Mouse (Mus musculus): ENCODE measurements around the gene Dlx2. TPM values are rescaled to one million over a fixed set of nuclear protein-coding genes. Genes with fewer than 3 reads are reported as not detected.

The Dlx2 gene
- polyA plus RNA-seq (2012; fragmentation: generic; extraction: Trizol), result 16.0 TPM
- long read RNA-seq, experiment 1, partial matches to known transcripts, result 0 of 4 reads
- long read RNA-seq, experiment 1, other reads (novel, unspliced or antisense), result 1 of 4 reads
- long read RNA-seq, experiment 2, transcript Dlx2-202 (2 exons, 626 nt), result minor isoform, 12 of 209 reads
- long read RNA-seq, experiment 2, transcript Dlx2-201 (3 exons, 2,473 nt), result major isoform, 194 of 209 reads
- long read RNA-seq, experiment 2, partial matches to known transcripts, result 0 of 209 reads
- long read RNA-seq, experiment 2, other reads (novel, unspliced or antisense), result 3 of 209 reads

DNA sequence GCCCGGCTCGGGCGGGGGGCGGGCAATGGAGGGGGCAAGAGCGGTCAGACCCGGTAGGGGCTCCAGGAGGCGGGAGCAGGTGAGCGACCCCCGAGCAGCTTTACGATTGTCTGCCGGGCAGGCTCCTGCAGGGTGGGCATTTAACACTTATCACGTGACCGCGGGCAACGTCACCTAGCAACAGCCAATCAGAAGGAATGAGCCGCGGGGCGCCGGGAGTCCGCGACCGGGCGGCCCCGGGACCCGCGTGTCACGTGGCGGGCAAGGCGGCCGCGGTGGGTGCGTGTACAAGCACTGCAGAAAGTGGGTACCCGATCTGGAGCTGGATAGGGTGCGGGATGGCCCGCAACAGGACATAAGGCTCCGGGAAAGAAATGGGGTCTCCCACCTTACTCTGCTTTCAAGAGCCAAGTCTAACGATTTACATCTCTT is at the start of gene Dlx2:
Gene Dlx2 (minus strand): TSS at position 115 of the 432 bp plus-strand sequence.
- TF ChIP-seq MAX (IDR thresholded peaks at IDR 0.05), result peak; percentile 61
- TF ChIP-seq CTCF (IDR thresholded peaks at IDR 0.05; ENCODE audit: control insufficient read depth, insufficient read depth, insufficient read length), result no peak
- peak; percentile 93 for TF ChIP-seq USF1 (IDR thresholded peaks at IDR 0.05; ENCODE audit: low read depth)
- TF ChIP-seq MYOG (IDR thresholded peaks at IDR 0.05; ENCODE audit: control insufficient read depth, extremely low read depth, insufficient read length), result no peak
- TF ChIP-seq CEBPB (IDR thresholded peaks at IDR 0.05; ENCODE audit: low read depth), result no peak
- no peak for TF ChIP-seq FOSL1 (IDR thresholded peaks at IDR 0.05; ENCODE audit: insufficient read depth, low read length, poor library complexity, severe bottlenecking)
- no peak for TF ChIP-seq MYOD1 (IDR thresholded peaks at IDR 0.05; ENCODE audit: control insufficient read depth, insufficient read length, low read depth)
- Histone ChIP-seq H3K27me3 (ENCODE audit: control insufficient read depth, insufficient read depth, insufficient read length) (no peaks in the 10 kb centered on the region), H3ac (ENCODE audit: control insufficient read depth, insufficient read length, low read depth) (peak within 1 kb of the TSS; percentile 82), H3K79me2 (ENCODE audit: control insufficient read depth, insufficient read depth) (peaks cover 29% of the 10 kb centered on the region), H3K4me3 (ENCODE audit: insufficient read depth, poor library complexity, severe bottlenecking) (peak within 1 kb of the TSS; percentile 60), H3K36me3 (ENCODE audit: control insufficient read depth, insufficient read depth) (peaks cover 7% of the 10 kb centered on the region), H3K79me3 (ENCODE audit: low read depth) (peaks cover 8% of the 10 kb centered on the region)

- Histone ChIP-seq H3K79me3 (ENCODE audit: low read depth) (no peaks in the 10 kb centered on the region), H3K4me3 (ENCODE audit: insufficient read depth, poor library complexity, severe bottlenecking) (no peak overlapping the region), H3K27me3 (ENCODE audit: control insufficient read depth, insufficient read depth, insufficient read length) (no peaks in the 10 kb centered on the region), H3K79me2 (ENCODE audit: control insufficient read depth, insufficient read depth) (no peaks in the 10 kb centered on the region), H3K36me3 (ENCODE audit: control insufficient read depth, insufficient read depth) (no peaks in the 10 kb centered on the region), H3ac (ENCODE audit: control insufficient read depth, insufficient read length, low read depth) (no peak overlapping the region)
- TF ChIP-seq MYOD1 (IDR thresholded peaks at IDR 0.05; ENCODE audit: control insufficient read depth, insufficient read length, low read depth), result peak; percentile 32
- no peak for TF ChIP-seq USF1 (IDR thresholded peaks at IDR 0.05; ENCODE audit: low read depth)
Measured at GRCm38 (mm10) chr2:71594466-71594865, 47.9 kb upstream of the Dlx2 start.

DNA sequence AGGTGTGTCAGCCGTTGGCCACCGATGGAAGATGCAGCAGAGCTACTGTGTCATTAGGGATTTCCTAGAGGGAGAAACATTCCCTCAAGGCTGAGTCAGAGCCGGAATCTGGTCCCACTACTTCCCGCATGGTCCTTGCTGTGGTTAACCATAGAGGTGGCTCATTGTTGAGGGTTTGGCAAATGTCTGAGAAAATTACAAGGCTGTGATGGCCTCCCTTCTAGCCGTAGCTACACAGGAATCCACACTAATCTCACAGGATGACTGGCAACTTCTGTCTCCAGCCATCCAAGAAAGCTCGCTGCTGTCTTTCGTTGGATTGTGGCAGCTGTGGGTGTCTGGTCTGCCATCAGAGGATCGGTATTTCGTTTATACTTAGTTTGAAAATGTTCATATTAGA is 42.6 kb upstream of the Dlx2 start:
- Histone ChIP-seq H3K4me3 (ENCODE audit: insufficient read depth, poor library complexity, severe bottlenecking) (no peak overlapping the region), H3K79me3 (ENCODE audit: low read depth) (no peaks in the 10 kb centered on the region), H3K79me2 (ENCODE audit: control insufficient read depth, insufficient read depth) (no peaks in the 10 kb centered on the region), H3K27me3 (ENCODE audit: control insufficient read depth, insufficient read depth, insufficient read length) (no peaks in the 10 kb centered on the region), H3K36me3 (ENCODE audit: control insufficient read depth, insufficient read depth) (no peaks in the 10 kb centered on the region), H3ac (ENCODE audit: control insufficient read depth, insufficient read length, low read depth) (no peak overlapping the region)
- TF ChIP-seq MYOG (IDR thresholded peaks at IDR 0.05; ENCODE audit: control insufficient read depth, extremely low read depth, insufficient read length) (no peak), USF1 (IDR thresholded peaks at IDR 0.05; ENCODE audit: low read depth) (no peak), MYOD1 (IDR thresholded peaks at IDR 0.05; ENCODE audit: control insufficient read depth, insufficient read length, low read depth) (peak; percentile 69), FOSL1 (IDR thresholded peaks at IDR 0.05; ENCODE audit: insufficient read depth, low read length, poor library complexity, severe bottlenecking) (peak; percentile 94), CEBPB (IDR thresholded peaks at IDR 0.05; ENCODE audit: low read depth) (no peak), CTCF (IDR thresholded peaks at IDR 0.05; ENCODE audit: control insufficient read depth, insufficient read depth, insufficient read length) (no peak), MAX (IDR thresholded peaks at IDR 0.05) (peak; percentile 66)

GRCm38 (mm10) chr2:71581488-71581887 is 34.9 kb upstream of the Dlx2 start:
- Histone ChIP-seq H3K79me2 (ENCODE audit: control insufficient read depth, insufficient read depth) (no peaks in the 10 kb centered on the region), H3K36me3 (ENCODE audit: control insufficient read depth, insufficient read depth) (no peaks in the 10 kb centered on the region), H3K4me3 (ENCODE audit: insufficient read depth, poor library complexity, severe bottlenecking) (no peak overlapping the region), H3K27me3 (ENCODE audit: control insufficient read depth, insufficient read depth, insufficient read length) (no peaks in the 10 kb centered on the region), H3ac (ENCODE audit: control insufficient read depth, insufficient read length, low read depth) (no peak overlapping the region), H3K79me3 (ENCODE audit: low read depth) (no peaks in the 10 kb centered on the region)
- TF ChIP-seq MAX (IDR thresholded peaks at IDR 0.05) (no peak), CEBPB (IDR thresholded peaks at IDR 0.05; ENCODE audit: low read depth) (no peak), FOSL1 (IDR thresholded peaks at IDR 0.05; ENCODE audit: insufficient read depth, low read length, poor library complexity, severe bottlenecking) (no peak), USF1 (IDR thresholded peaks at IDR 0.05; ENCODE audit: low read depth) (no peak), CTCF (IDR thresholded peaks at IDR 0.05; ENCODE audit: control insufficient read depth, insufficient read depth, insufficient read length) (no peak), MYOG (IDR thresholded peaks at IDR 0.05; ENCODE audit: control insufficient read depth, extremely low read depth, insufficient read length) (no peak), MYOD1 (IDR thresholded peaks at IDR 0.05; ENCODE audit: control insufficient read depth, insufficient read length, low read depth) (no peak)

GRCm38 (mm10) chr2:71580632-71581466 is 34.3 kb upstream of the Dlx2 start:
- H3K36me3 ChIP-seq (ENCODE audit: control insufficient read depth, insufficient read depth), result no peaks in the 10 kb centered on the region
- no peaks in the 10 kb centered on the region for H3K79me2 ChIP-seq (ENCODE audit: control insufficient read depth, insufficient read depth)
- H3K4me3 ChIP-seq (ENCODE audit: insufficient read depth, poor library complexity, severe bottlenecking), result no peak overlapping the region
- TF ChIP-seq CTCF (IDR thresholded peaks at IDR 0.05; ENCODE audit: control insufficient read depth, insufficient read depth, insufficient read length) (peak; percentile 6), MYOG (IDR thresholded peaks at IDR 0.05; ENCODE audit: control insufficient read depth, extremely low read depth, insufficient read length) (no peak)
- peak overlapping the region; percentile 52 for H3ac ChIP-seq (ENCODE audit: control insufficient read depth, insufficient read length, low read depth)
- H3K79me3 ChIP-seq (ENCODE audit: low read depth), result no peaks in the 10 kb centered on the region
- no peaks in the 10 kb centered on the region for H3K27me3 ChIP-seq (ENCODE audit: control insufficient read depth, insufficient read depth, insufficient read length)

All from C2C12 (cell line).